Mouse (Mus musculus) limb, embryonic 14.5 days (tissue): ENCODE data around the gene Snx18. TPM values are rescaled to one million over a fixed set of nuclear protein-coding genes. Genes with fewer than 3 reads are reported as not detected.
A peak's percentile ranks its signal among the peaks of the same experiment; 100 is the strongest.

Source experiments
- ATAC-seq: fragments of 200-750 bp; cut with Nextera tagmentation; 2 replicates; pipeline ENCODE4 v1.8.0; 2017; ENCODE audit warnings: low read depth, moderate number of reproducible peaks, moderate TSS enrichment; ENCODE audit not compliant: low FRiP score
- DNase-seq: peaks from one replicate; pipeline ENCODE4 v3.0.0-alpha.2; 2015; ENCODE audit warnings: low spot score
- H3K27ac ChIP-seq: fragments of 300-500 bp; sonication (generic); replicated peaks from 2 replicates; pipeline ENCODE4 v1.5.1; 2014; ENCODE audit warnings: low read depth, mild to moderate bottlenecking, low read length, moderate library complexity, mixed read lengths
- H3K27me3 ChIP-seq: fragments of 300-500 bp; sonication (generic); 2 replicates; pipeline ENCODE4 v1.6.1; 2014; ENCODE audit warnings: low read length, mixed read lengths; ENCODE audit not compliant: control insufficient read depth, insufficient read depth
- H3K36me3 ChIP-seq: fragments of 300-500 bp; sonication (generic); 2 replicates; pipeline ENCODE4 v1.6.1; 2014; ENCODE audit warnings: mild to moderate bottlenecking, low read length, moderate library complexity, mixed read lengths; ENCODE audit not compliant: control insufficient read depth, insufficient read depth
- H3K4me1 ChIP-seq: fragments of 300-500 bp; sonication (generic); 2 replicates; pipeline ENCODE4 v1.6.1; 2014; ENCODE audit warnings: antibody characterized with exemption, low read length, mixed read lengths; ENCODE audit not compliant: control insufficient read depth, insufficient read depth
- H3K4me2 ChIP-seq: fragments of 300-500 bp; sonication (generic); replicated peaks from 2 replicates; pipeline ENCODE4 v1.6.1; 2014; ENCODE audit warnings: low read depth, mild to moderate bottlenecking, low read length, moderate library complexity; ENCODE audit not compliant: severe bottlenecking
- H3K4me3 ChIP-seq: fragments of 300-500 bp; sonication (generic); replicated peaks from 2 replicates; pipeline ENCODE4 v1.5.1; 2014; ENCODE audit warnings: low read length
- H3K9ac ChIP-seq: fragments of 300-500 bp; sonication (generic); 2 replicates; pipeline ENCODE4 v1.6.1; 2014; ENCODE audit warnings: mild to moderate bottlenecking, low read depth, low read length, moderate library complexity; ENCODE audit not compliant: severe bottlenecking
- H3K9me3 ChIP-seq: fragments of 300-500 bp; sonication (generic); 2 replicates; pipeline ENCODE4 v1.6.1; 2016; ENCODE audit warnings: low read length; ENCODE audit not compliant: control insufficient read depth
- POLR2A ChIP-seq: fragments of 200-500 bp; IDR thresholded peaks from 2 replicates; pipeline ENCODE4 v1.8.0; 2012; ENCODE audit warnings: inconsistent platforms, mild to moderate bottlenecking, moderate library complexity, borderline replicate concordance; ENCODE audit not compliant: insufficient read depth, insufficient read length; ENCODE audit errors: extremely low read depth
- WGBS: fragments of 180-500 bp; shearing (Covaris S2); extraction: QIAGEN DNeasy Blood & Tissue Kit; methylation state at CpG from one replicate; pipeline ENCODE4 v1.1.7; 2014; 5-methylcytosine and 5-hydroxymethylcytosine counted together
- polyA plus RNA-seq, 2 experiments: library from polyadenylated mRNA; depleted of rRNA in 1 of 2; stranded (reverse) in 1 of 2; unstranded in 1 of 2; fragments of >200 nt; fragmentation: Nextera tagmentation in 1 of 2; extraction: Ambion mirVana in 1 of 2; gene quantifications; 2 replicates each; pipeline versions ENCODE4 v1.2.1 to v1.2.3; 2012 to 2014

Snx18 gene
- polyA plus RNA-seq, 2 experiments, result 23.8 to 37.4 TPM

- peak overlapping the region; percentile 92 for H3K4me3 ChIP-seq
- no peak for TF ChIP-seq POLR2A
- peaks cover 24% of the 10 kb centered on the region for H3K36me3 ChIP-seq
- DNase-seq, result no peak
- 41% methylated on average over 24 of the region's 24 CpGs for WGBS
- H3K4me2 ChIP-seq, result peak overlapping the region; percentile 93
- ATAC-seq, result no peak
- no peak overlapping the region for H3K27ac ChIP-seq
- H3K9me3 ChIP-seq, result no peaks in the 10 kb centered on the region
- no peaks in the 10 kb centered on the region for H3K27me3 ChIP-seq
- H3K4me1 ChIP-seq, result peaks cover 48% of the 10 kb centered on the region
- peak overlapping the region; percentile 25 for H3K9ac ChIP-seq
Measured at GRCm38 (mm10) chr13:113612141-113612950, 6.0 kb downstream of the Snx18 start.

GRCm38 (mm10) chr13:113610732-113611500 lies 7.4 kb downstream of the Snx18 start:
- no peak for TF ChIP-seq POLR2A
- H3K9me3 ChIP-seq, result no peaks in the 10 kb centered on the region
- WGBS, result 86% methylated on average over 13 of the region's 13 CpGs
- peaks cover 39% of the 10 kb centered on the region for H3K4me1 ChIP-seq
- no peak overlapping the region for H3K9ac ChIP-seq
- H3K36me3 ChIP-seq, result peaks cover 16% of the 10 kb centered on the region
- ATAC-seq (no peak), DNase-seq (no peak)
- no peak overlapping the region for H3K27ac ChIP-seq
- H3K4me3 ChIP-seq, result no peak overlapping the region
- H3K4me2 ChIP-seq, result no peak overlapping the region
- no peaks in the 10 kb centered on the region for H3K27me3 ChIP-seq

- H3K27ac ChIP-seq, result no peak overlapping the region
- WGBS, result 91% methylated on average over 3 of the region's 3 CpGs
- TF ChIP-seq POLR2A, result no peak
- H3K4me3 ChIP-seq, result no peak overlapping the region
- ATAC-seq (no peak), DNase-seq (no peak)
- no peaks in the 10 kb centered on the region for H3K9me3 ChIP-seq
- H3K27me3 ChIP-seq, result no peaks in the 10 kb centered on the region
- peaks cover 16% of the 10 kb centered on the region for H3K36me3 ChIP-seq
- peaks cover 51% of the 10 kb centered on the region for H3K4me1 ChIP-seq
- H3K9ac ChIP-seq, result no peak overlapping the region
- no peak overlapping the region for H3K4me2 ChIP-seq
Measured at GRCm38 (mm10) chr13:113609429-113609828, 8.9 kb downstream of the Snx18 start.

GRCm38 (mm10) chr13:113607821-113608220 lies 10.5 kb downstream of the Snx18 start:
- TF ChIP-seq POLR2A, result no peak
- no peak overlapping the region for H3K4me3 ChIP-seq
- no peak for ATAC-seq
- WGBS, result 70% methylated on average over 4 of the region's 4 CpGs
- H3K4me2 ChIP-seq, result no peak overlapping the region
- no peaks in the 10 kb centered on the region for H3K9me3 ChIP-seq
- peaks cover 51% of the 10 kb centered on the region for H3K4me1 ChIP-seq
- H3K9ac ChIP-seq, result no peak overlapping the region
- no peaks in the 10 kb centered on the region for H3K27me3 ChIP-seq
- peaks cover 16% of the 10 kb centered on the region for H3K36me3 ChIP-seq
- H3K27ac ChIP-seq, result no peak overlapping the region
- DNase-seq, result no peak

- Histone ChIP-seq H3K9ac (no peak overlapping the region), H3K27me3 (no peaks in the 10 kb centered on the region), H3K4me3 (no peak overlapping the region), H3K36me3 (peaks cover 13% of the 10 kb centered on the region), H3K9me3 (no peaks in the 10 kb centered on the region), H3K4me1 (peaks cover 48% of the 10 kb centered on the region), H3K4me2 (no peak overlapping the region), H3K27ac (no peak overlapping the region)
- ATAC-seq, result no peak
- no peak for DNase-seq
- 90% methylated on average over 7 of the region's 7 CpGs for WGBS
- no peak for TF ChIP-seq POLR2A
Measured at GRCm38 (mm10) chr13:113607371-113607770, 11.0 kb downstream of the Snx18 start.
